Mouse (Mus musculus): ENCODE results near the gene Ctsk. TPM values are rescaled to one million over a fixed set of nuclear protein-coding genes. Genes with fewer than 3 reads are reported as not detected.

The Ctsk gene
- polyA plus RNA-seq, 1 experiment, result 8.2 TPM

DNA sequence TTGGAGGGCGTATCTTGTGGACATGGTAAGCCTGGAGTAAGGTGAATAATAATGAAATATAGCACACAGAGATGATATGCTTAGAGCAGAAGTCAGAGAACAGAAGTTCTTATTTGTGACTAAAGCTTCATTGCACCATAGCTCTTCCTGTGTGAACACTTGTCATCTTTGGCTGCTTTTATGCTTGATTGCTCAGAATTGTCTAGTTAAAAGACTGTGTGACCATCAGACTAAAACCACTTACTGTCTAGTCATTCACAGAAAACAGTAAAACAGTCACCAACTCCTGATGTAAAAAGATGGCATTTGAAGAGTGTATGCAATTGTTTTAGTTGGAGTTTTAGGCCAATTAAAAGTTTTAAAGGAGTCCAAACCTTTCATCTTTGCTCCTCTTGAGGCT is 20.1 kb upstream of the Ctsk start:
- Histone ChIP-seq H3K27me3 (replicated peaks; ENCODE audit: control insufficient read depth, insufficient read depth, low read length) (no peaks in the 10 kb centered on the region), H3K36me3 (ENCODE audit: control insufficient read depth, insufficient read depth, low read length) (peaks cover 18% of the 10 kb centered on the region), H3K27ac (ENCODE audit: insufficient read depth, low read depth, low read length) (no peak overlapping the region), H3K4me3 (ENCODE audit: insufficient read depth, low read depth, low read length) (no peak overlapping the region), H3K4me1 (ENCODE audit: control insufficient read depth, insufficient read depth, low read length) (no peaks in the 10 kb centered on the region)
- WGBS, result 93% methylated on average over 1 of the region's 1 CpGs
- TF ChIP-seq CTCF (conservative IDR thresholded peaks at IDR 0.05; ENCODE audit: insufficient read depth, insufficient read length, low read depth, low read length), result no peak
- no peak for TF ChIP-seq POLR2A (IDR thresholded peaks at IDR 0.05; ENCODE audit: low read depth, low read length)
- no peak for DNase-seq

DNA sequence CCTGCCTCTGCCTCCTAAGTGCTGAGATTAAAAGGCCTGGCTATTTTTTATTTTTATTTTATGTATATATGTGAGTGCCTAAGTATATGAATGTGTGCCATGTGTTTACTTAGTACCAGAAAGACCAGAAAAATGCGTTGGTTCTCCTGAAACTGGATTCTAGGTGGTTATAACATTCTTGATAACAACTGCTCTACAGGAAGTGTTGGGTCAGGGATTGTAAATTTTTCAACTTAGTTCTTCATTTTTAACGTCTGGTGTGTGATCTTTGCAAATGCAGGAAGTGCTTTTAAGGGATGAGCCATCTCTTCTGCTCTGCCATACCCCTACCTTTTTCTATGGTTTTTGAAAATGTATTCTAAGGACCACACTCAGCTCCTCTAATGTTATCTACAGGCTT is 12.6 kb upstream of the Ctsk start:
- H3K27ac ChIP-seq (ENCODE audit: insufficient read depth, low read depth, low read length), result no peak overlapping the region
- WGBS, result 63% methylated on average over 2 of the region's 2 CpGs

DNA sequence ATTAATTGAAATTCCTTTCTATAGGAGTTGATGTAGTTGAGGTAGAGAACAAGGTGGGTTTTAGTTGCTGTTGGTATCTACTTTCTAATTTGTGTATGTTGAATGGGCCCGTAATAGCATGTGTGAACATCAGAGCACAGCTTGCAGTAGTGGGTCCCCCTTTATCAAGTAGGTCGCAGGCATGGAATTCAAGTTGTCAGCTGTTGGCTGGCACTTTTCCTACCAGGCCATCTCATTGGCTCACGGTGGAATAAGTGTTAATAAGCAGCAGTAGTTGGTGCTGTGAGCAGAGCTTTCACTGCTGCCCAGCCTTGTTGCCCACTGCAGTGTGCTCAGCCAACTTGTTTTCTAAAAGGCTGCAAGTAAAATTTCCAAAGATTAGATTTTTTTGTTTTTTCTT is 10.4 kb upstream of the Ctsk start:
- no peaks in the 10 kb centered on the region for H3K27me3 ChIP-seq (replicated peaks; ENCODE audit: control insufficient read depth, insufficient read depth, low read length)
- H3K4me3 ChIP-seq (ENCODE audit: insufficient read depth, low read depth, low read length), result no peak overlapping the region
- no peak for DNase-seq
- peaks cover 12% of the 10 kb centered on the region for H3K36me3 ChIP-seq (ENCODE audit: control insufficient read depth, insufficient read depth, low read length)
- no peak overlapping the region for H3K27ac ChIP-seq (ENCODE audit: insufficient read depth, low read depth, low read length)
- TF ChIP-seq POLR2A (IDR thresholded peaks at IDR 0.05; ENCODE audit: low read depth, low read length) (no peak), CTCF (conservative IDR thresholded peaks at IDR 0.05; ENCODE audit: insufficient read depth, insufficient read length, low read depth, low read length) (no peak)
- 94% methylated on average over 3 of the region's 3 CpGs for WGBS
- no peaks in the 10 kb centered on the region for H3K4me1 ChIP-seq (ENCODE audit: control insufficient read depth, insufficient read depth, low read length)

More for the DNA sequence above, 12.6 kb upstream of the Ctsk start:
- Histone ChIP-seq H3K27me3 (replicated peaks; ENCODE audit: control insufficient read depth, insufficient read depth, low read length) (no peaks in the 10 kb centered on the region), H3K4me1 (ENCODE audit: control insufficient read depth, insufficient read depth, low read length) (no peaks in the 10 kb centered on the region), H3K4me3 (ENCODE audit: insufficient read depth, low read depth, low read length) (no peak overlapping the region), H3K36me3 (ENCODE audit: control insufficient read depth, insufficient read depth, low read length) (peaks cover 13% of the 10 kb centered on the region)
- DNase-seq, result no peak
- TF ChIP-seq POLR2A (IDR thresholded peaks at IDR 0.05; ENCODE audit: low read depth, low read length) (no peak), CTCF (conservative IDR thresholded peaks at IDR 0.05; ENCODE audit: insufficient read depth, insufficient read length, low read depth, low read length) (no peak)

DNA sequence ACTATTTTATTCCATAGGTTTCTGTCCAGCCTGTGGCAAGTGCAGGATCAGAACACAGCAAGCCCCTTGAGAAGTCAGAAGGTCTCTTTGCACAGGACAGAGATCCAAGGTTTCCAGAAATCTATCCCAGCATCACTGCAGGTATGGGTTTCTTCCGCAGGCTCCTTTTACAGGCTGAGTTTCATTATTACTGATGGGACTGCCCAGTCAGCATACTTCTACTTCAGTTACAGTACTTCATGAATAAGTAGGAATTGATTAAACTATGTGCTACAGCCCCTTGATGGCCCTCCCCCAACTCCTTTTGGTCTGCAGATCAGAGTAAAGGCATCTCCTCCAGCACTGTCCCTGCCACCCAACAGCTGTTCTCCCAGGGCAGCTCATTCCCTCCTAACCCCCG is 8.8 kb upstream of the Ctsk start:
- Histone ChIP-seq H3K36me3 (ENCODE audit: control insufficient read depth, insufficient read depth, low read length) (peaks cover 11% of the 10 kb centered on the region), H3K4me1 (ENCODE audit: control insufficient read depth, insufficient read depth, low read length) (no peaks in the 10 kb centered on the region), H3K27ac (ENCODE audit: insufficient read depth, low read depth, low read length) (no peak overlapping the region), H3K4me3 (ENCODE audit: insufficient read depth, low read depth, low read length) (no peak overlapping the region), H3K27me3 (replicated peaks; ENCODE audit: control insufficient read depth, insufficient read depth, low read length) (no peaks in the 10 kb centered on the region)
- 95% methylated on average over 2 of the region's 2 CpGs for WGBS
- DNase-seq, result no peak
- TF ChIP-seq POLR2A (IDR thresholded peaks at IDR 0.05; ENCODE audit: low read depth, low read length) (no peak), CTCF (conservative IDR thresholded peaks at IDR 0.05; ENCODE audit: insufficient read depth, insufficient read length, low read depth, low read length) (no peak)

DNA sequence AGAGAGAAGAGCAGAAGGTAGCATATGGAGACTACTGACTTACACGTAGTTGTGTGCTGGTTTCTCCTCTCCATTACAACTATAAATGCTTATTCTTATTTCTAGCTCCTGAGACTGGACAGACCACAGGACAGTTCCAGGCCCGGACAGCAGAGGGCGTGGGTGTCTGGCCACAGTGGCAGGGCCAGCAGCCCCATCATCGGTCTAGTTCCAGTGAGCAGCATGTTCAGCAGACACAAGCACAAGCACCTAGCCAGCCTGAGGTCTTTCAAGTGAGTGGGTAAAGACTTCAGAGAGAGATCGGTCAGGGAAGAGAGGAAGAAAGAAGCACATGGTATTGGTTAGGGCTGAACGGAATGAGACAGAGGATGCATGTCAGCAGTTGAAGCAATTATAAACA is 4.7 kb upstream of the Ctsk start:
- H3K27ac ChIP-seq (ENCODE audit: insufficient read depth, low read depth, low read length), result no peak overlapping the region
- peak; percentile 43 for DNase-seq
- H3K27me3 ChIP-seq (replicated peaks; ENCODE audit: control insufficient read depth, insufficient read depth, low read length), result no peaks in the 10 kb centered on the region
- H3K36me3 ChIP-seq (ENCODE audit: control insufficient read depth, insufficient read depth, low read length), result peaks cover 12% of the 10 kb centered on the region
- no peaks in the 10 kb centered on the region for H3K4me1 ChIP-seq (ENCODE audit: control insufficient read depth, insufficient read depth, low read length)
- TF ChIP-seq POLR2A (IDR thresholded peaks at IDR 0.05; ENCODE audit: low read depth, low read length), result no peak
- TF ChIP-seq CTCF (conservative IDR thresholded peaks at IDR 0.05; ENCODE audit: insufficient read depth, insufficient read length, low read depth, low read length), result peak; percentile 62
- WGBS, result 68% methylated on average over 6 of the region's 6 CpGs
- no peak overlapping the region for H3K4me3 ChIP-seq (ENCODE audit: insufficient read depth, low read depth, low read length)

DNA sequence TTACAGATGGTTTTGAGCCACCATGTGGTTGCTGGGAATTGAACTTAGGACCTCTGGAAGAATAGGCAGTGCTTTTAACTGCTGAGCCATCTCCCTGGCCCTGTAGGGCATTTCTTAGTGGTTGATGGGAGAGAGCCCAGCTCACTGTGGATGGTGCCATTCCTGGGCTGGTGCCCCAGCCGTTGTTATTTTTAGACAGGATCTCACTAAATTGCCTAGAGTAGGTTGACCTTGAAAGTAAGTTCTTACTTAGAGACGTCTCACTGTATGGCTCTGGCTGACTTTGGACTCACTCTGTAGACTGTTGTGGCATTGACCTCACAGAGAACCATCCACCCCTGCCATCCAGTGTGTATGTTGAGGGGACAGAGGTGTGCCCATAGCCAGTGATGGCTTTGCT is 827 bp upstream of the Ctsk start:
- 44% methylated on average over 2 of the region's 2 CpGs for WGBS
- no peak for DNase-seq
- H3K27ac ChIP-seq (ENCODE audit: insufficient read depth, low read depth, low read length), result no peak overlapping the region

DNA sequence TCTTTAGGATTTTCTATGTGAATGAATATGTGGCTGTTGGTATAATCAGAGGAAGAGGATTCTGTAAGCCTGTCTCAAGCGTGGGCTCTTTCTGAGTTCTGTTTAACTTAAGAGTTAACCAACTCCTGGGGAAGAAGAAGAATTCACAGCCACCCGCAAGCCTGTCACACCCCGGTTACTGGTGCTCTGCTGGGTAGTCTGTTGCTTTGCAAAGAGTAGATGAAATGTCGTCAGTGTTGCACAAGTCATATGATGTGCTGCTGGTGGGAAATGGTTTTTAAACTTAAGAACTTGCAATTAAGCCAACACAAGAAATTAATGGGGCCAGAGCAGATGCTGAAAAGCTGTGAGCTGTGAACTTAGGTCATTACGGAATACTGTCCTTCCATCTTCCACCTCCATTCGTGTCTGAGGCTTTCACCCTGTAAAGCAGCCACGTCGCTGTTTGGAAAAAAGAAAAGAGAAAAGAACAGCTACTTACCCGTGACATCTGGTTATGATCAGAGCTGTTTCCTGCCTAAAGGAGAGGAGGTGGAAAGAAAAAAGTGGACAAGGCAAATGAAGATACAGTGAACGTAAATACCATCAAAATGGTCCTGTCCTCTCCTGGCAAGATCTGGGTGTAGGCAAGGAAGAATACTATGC is 562 bp downstream of the Ctsk start:
- TF ChIP-seq POLR2A (IDR thresholded peaks at IDR 0.05; ENCODE audit: low read depth, low read length) (no peak), CTCF (conservative IDR thresholded peaks at IDR 0.05; ENCODE audit: insufficient read depth, insufficient read length, low read depth, low read length) (no peak)
- no peak overlapping the region for H3K4me3 ChIP-seq (ENCODE audit: insufficient read depth, low read depth, low read length)
- DNase-seq, result no peak
- peaks cover 4% of the 10 kb centered on the region for H3K36me3 ChIP-seq (ENCODE audit: control insufficient read depth, insufficient read depth, low read length)
- H3K27ac ChIP-seq (ENCODE audit: insufficient read depth, low read depth, low read length), result no peak overlapping the region
- whole genome bisulfite sequencing, result 45% methylated on average over 10 of the region's 10 CpGs
- H3K27me3 ChIP-seq (replicated peaks; ENCODE audit: control insufficient read depth, insufficient read depth, low read length), result no peaks in the 10 kb centered on the region
- no peaks in the 10 kb centered on the region for H3K4me1 ChIP-seq (ENCODE audit: control insufficient read depth, insufficient read depth, low read length)

More for the DNA sequence above, 827 bp upstream of the Ctsk start:
- Histone ChIP-seq H3K4me3 (ENCODE audit: insufficient read depth, low read depth, low read length) (no peak overlapping the region), H3K4me1 (ENCODE audit: control insufficient read depth, insufficient read depth, low read length) (no peaks in the 10 kb centered on the region), H3K36me3 (ENCODE audit: control insufficient read depth, insufficient read depth, low read length) (peaks cover 6% of the 10 kb centered on the region), H3K27me3 (replicated peaks; ENCODE audit: control insufficient read depth, insufficient read depth, low read length) (no peaks in the 10 kb centered on the region)
- TF ChIP-seq POLR2A (IDR thresholded peaks at IDR 0.05; ENCODE audit: low read depth, low read length), result no peak
